Comparison of ENCODE assay signal across 17 mouse cellular contexts in genomic region chr4:96980311-96980710, GRCm38 (mm10).
A peak's percentile ranks its signal among the peaks of the same experiment; 100 is the strongest.
DNase-seq lines count a peak whose midpoint lies in the region; ATAC-seq lines count a peak whose summit lies in the region.
"Had no signal": no experiment of that assay in that cellular context is flagged by ENCODE, and none has a peak within 500 bp of the region (broad histone marks: within the 10 kb centered on the region; RNA-seq: fewer than 3 reads in every experiment).

No protein-coding gene starts in this region.

- H3K27ac ChIP-seq in forebrain, embryonic 15.5 days (replicated peaks): peak overlapping the region; percentile 69
- H3K27ac ChIP-seq in forebrain, embryonic 10.5 days: no peak overlapping the region
- H3K27ac ChIP-seq: hindbrain, embryonic 10.5 days; liver, embryonic 15.5 days had no signal

- H3K4me1 ChIP-seq in forebrain, embryonic 15.5 days: peaks cover 19% of the 10 kb centered on the region
- H3K4me1 ChIP-seq in forebrain, embryonic 10.5 days: no peaks in the 10 kb centered on the region
- H3K4me1 ChIP-seq: heart, embryonic 12.5 days; hindbrain, embryonic 10.5 days; liver, embryonic 15.5 days had no signal

- H3K9ac ChIP-seq in forebrain, embryonic 15.5 days (replicated peaks): no peak overlapping the region
- H3K9ac ChIP-seq: heart, embryonic 12.5 days; liver, embryonic 15.5 days had no signal

- H3K36me3 ChIP-seq in forebrain, embryonic 15.5 days: no peaks in the 10 kb centered on the region
- no peaks in the 10 kb centered on the region for H3K36me3 ChIP-seq in forebrain, embryonic 10.5 days (replicated peaks)
- H3K36me3 ChIP-seq: heart, embryonic 12.5 days; hindbrain, embryonic 10.5 days; liver, embryonic 15.5 days had no signal

- WGBS in forebrain, embryonic 15.5 days: 47% methylated on average over 2 of the region's 2 CpGs
- WGBS in forebrain, embryonic 10.5 days: 91% methylated on average over 2 of the region's 2 CpGs

- no peak for DNase-seq in forebrain, embryonic 10.5 days (ENCODE audit: extremely low spot score, low spot score)
- peak; percentile 5 for DNase-seq in kidney, postnatal 10 days
- no peak for DNase-seq in kidney, adult 8-10 months
- DNase-seq in right cerebral cortex, adult 18-20 months: peak; percentile 19
- no peak for DNase-seq in right cerebral cortex, postnatal 14 days
- no peak for DNase-seq in cerebellum, adult 11-12 months
- DNase-seq in urinary bladder, postnatal 10 days (ENCODE audit: low spot score): no peak
- DNase-seq: adrenal gland, adult 2 months; cerebellum, adult 18-20 months; cerebellum, postnatal 36 days; kidney, postnatal 36 days; thymus, postnatal 4 days had no signal

- H3K9me3 ChIP-seq in forebrain, embryonic 15.5 days: no peaks in the 10 kb centered on the region
- no peaks in the 10 kb centered on the region for H3K9me3 ChIP-seq in forebrain, embryonic 10.5 days
- H3K9me3 ChIP-seq: heart, embryonic 12.5 days; hindbrain, embryonic 10.5 days; liver, embryonic 15.5 days had no signal

- no peak overlapping the region for H3K4me2 ChIP-seq in forebrain, embryonic 15.5 days (replicated peaks)
- H3K4me2 ChIP-seq: heart, embryonic 12.5 days; liver, embryonic 15.5 days had no signal

- H3K4me3 ChIP-seq in forebrain, embryonic 15.5 days: no peak overlapping the region
- no peak overlapping the region for H3K4me3 ChIP-seq in forebrain, embryonic 10.5 days
- H3K4me3 ChIP-seq: heart, embryonic 12.5 days; hindbrain, embryonic 10.5 days; liver, embryonic 15.5 days had no signal

- H3K27me3 ChIP-seq in forebrain, embryonic 15.5 days: no peaks in the 10 kb centered on the region
- H3K27me3 ChIP-seq in forebrain, embryonic 10.5 days (ENCODE audit: poor library complexity, severe bottlenecking): no peaks in the 10 kb centered on the region
- H3K27me3 ChIP-seq: CH12.LX; heart, embryonic 12.5 days; liver, embryonic 15.5 days had no signal

- peak; percentile 88 for ATAC-seq in forebrain, embryonic 15.5 days (replicated peaks)

Comparison
In these comparisons a context has a peak if more than half of its experiments do, and no peak if none do; other contexts are left out.
1. DNase-seq: peak in kidney, postnatal 10 days (single experiment) and right cerebral cortex, adult 18-20 months (single experiment); none in forebrain, embryonic 10.5 days (single experiment), kidney, adult 8-10 months (0 of 2), right cerebral cortex, postnatal 14 days (single experiment), cerebellum, adult 11-12 months (single experiment) and urinary bladder, postnatal 10 days (single experiment).